Mouse (Mus musculus): Measurements from ENCODE around the gene E2f7. TPM values are rescaled to one million over a fixed set of nuclear protein-coding genes. Genes with fewer than 3 reads are reported as not detected.

Gene E2f7
- polyA plus RNA-seq, 1 experiment from 2014 or later = 9.3 TPM

- Histone ChIP-seq H3K9ac (no peak overlapping the region), H3K4me1 (replicated peaks) (no peaks in the 10 kb centered on the region), H3K4me2 (no peak overlapping the region), H3K27ac (replicated peaks) (no peak overlapping the region), H3K27me3 (no peaks in the 10 kb centered on the region), H3K36me3 (0 out of 2 replicates have a peak, but pooled peaks cover 7% of the 10 kb centered on the region), H3K4me3 (no peak overlapping the region), H3K9me3 (no peaks in the 10 kb centered on the region)
- 77% methylated on average over 12 of the region's 12 CpGs for WGBS
- ATAC-seq (ENCODE audit: low FRiP score, low read depth) = no peak
These were observed 43.0 kb downstream of the E2f7 start for GRCm38 (mm10) chr10:110788049-110788752.

- Histone ChIP-seq H3K27ac (replicated peaks) (no peak overlapping the region), H3K4me2 (no peak overlapping the region), H3K9me3 (no peaks in the 10 kb centered on the region), H3K4me3 (no peak overlapping the region), H3K4me1 (replicated peaks) (0 out of 2 replicates have a peak, but pooled peaks cover under 1% of the 10 kb centered on the region), H3K9ac (no peak overlapping the region), H3K36me3 (0 out of 2 replicates have a peak, but pooled peaks cover 4% of the 10 kb centered on the region), H3K27me3 (no peaks in the 10 kb centered on the region)
- 77% methylated on average over 8 of the region's 8 CpGs for whole genome bisulfite sequencing
- ATAC-seq (ENCODE audit: low FRiP score, low read depth) = no peak
These were observed 44.4 kb downstream of the E2f7 start for GRCm38 (mm10) chr10:110789683-110790082.

GRCm38 (mm10) chr10:110793150-110793787 lies 48.0 kb downstream of the E2f7 start:
- Histone ChIP-seq H3K9ac (no peak overlapping the region), H3K27ac (replicated peaks) (no peak overlapping the region), H3K9me3 (no peaks in the 10 kb centered on the region), H3K27me3 (no peaks in the 10 kb centered on the region), H3K4me2 (no peak overlapping the region), H3K36me3 (no peaks in the 10 kb centered on the region), H3K4me1 (replicated peaks) (peaks cover 4% of the 10 kb centered on the region; the same call in 1 of the 2 replicates), H3K4me3 (no peak overlapping the region)
- no peak for ATAC-seq (ENCODE audit: low FRiP score, low read depth)
- WGBS = 82% methylated on average over 8 of the region's 8 CpGs

GRCm38 (mm10) chr10:110794564-110795205 lies 49.4 kb downstream of the E2f7 start:
- 7% methylated on average over 12 of the region's 12 CpGs for WGBS
- peak overlapping the region; percentile 49 for H3K4me2 ChIP-seq
- H3K4me3 ChIP-seq = peak overlapping the region; percentile 14; the same call in 1 of the 2 replicates
- H3K9ac ChIP-seq = 0 out of 2 replicates have a peak overlapping the region, but pooled peaks have one; percentile 18
- no peaks in the 10 kb centered on the region for H3K36me3 ChIP-seq
- peak; percentile 82 for ATAC-seq (ENCODE audit: low FRiP score, low read depth)
- H3K4me1 ChIP-seq (replicated peaks) = peaks cover 4% of the 10 kb centered on the region; the same call in 1 of the 2 replicates
- H3K27ac ChIP-seq (replicated peaks) = peak overlapping the region; percentile 35
- H3K27me3 ChIP-seq = no peaks in the 10 kb centered on the region
- no peaks in the 10 kb centered on the region for H3K9me3 ChIP-seq

- peak overlapping the region; percentile 35 for H3K27ac ChIP-seq (replicated peaks)
- no peak overlapping the region for H3K9ac ChIP-seq
- H3K4me2 ChIP-seq = peak overlapping the region; percentile 49
- H3K36me3 ChIP-seq = no peaks in the 10 kb centered on the region
- H3K9me3 ChIP-seq = no peaks in the 10 kb centered on the region
- ATAC-seq (ENCODE audit: low FRiP score, low read depth) = no peak
- H3K4me3 ChIP-seq = no peak overlapping the region
- H3K27me3 ChIP-seq = no peaks in the 10 kb centered on the region
- 74% methylated on average over 9 of the region's 9 CpGs for WGBS
- peaks cover 4% of the 10 kb centered on the region; the same call in 1 of the 2 replicates for H3K4me1 ChIP-seq (replicated peaks)
These were observed 50.1 kb downstream of the E2f7 start for GRCm38 (mm10) chr10:110795206-110795796.

- 85% methylated on average over 3 of the region's 3 CpGs for WGBS
- ATAC-seq (ENCODE audit: low FRiP score, low read depth) = no peak
These were observed 56.1 kb downstream of the E2f7 start for GRCm38 (mm10) chr10:110801296-110801695.

GRCm38 (mm10) chr10:110804279-110805024 lies 59.2 kb downstream of the E2f7 start:
- 79% methylated on average over 11 of the region's 11 CpGs for WGBS
- no peak overlapping the region for H3K4me2 ChIP-seq
- no peak overlapping the region for H3K27ac ChIP-seq (replicated peaks)
- H3K27me3 ChIP-seq = no peaks in the 10 kb centered on the region
- H3K4me3 ChIP-seq = no peak overlapping the region
- no peaks in the 10 kb centered on the region for H3K9me3 ChIP-seq
- ATAC-seq (ENCODE audit: low FRiP score, low read depth) = no peak
- no peak overlapping the region for H3K9ac ChIP-seq
- H3K4me1 ChIP-seq (replicated peaks) = no peaks in the 10 kb centered on the region
- H3K36me3 ChIP-seq = no peaks in the 10 kb centered on the region

More at GRCm38 (mm10) chr10:110801296-110801695, 56.1 kb downstream of the E2f7 start:
- no peak overlapping the region for H3K9ac ChIP-seq
- H3K4me3 ChIP-seq = no peak overlapping the region
- no peaks in the 10 kb centered on the region for H3K9me3 ChIP-seq
- no peaks in the 10 kb centered on the region for H3K4me1 ChIP-seq (replicated peaks)
- no peak overlapping the region for H3K27ac ChIP-seq (replicated peaks)
- H3K36me3 ChIP-seq = no peaks in the 10 kb centered on the region
- no peak overlapping the region for H3K4me2 ChIP-seq
- H3K27me3 ChIP-seq = no peaks in the 10 kb centered on the region

- 77% methylated on average over 5 of the region's 5 CpGs for WGBS
- Histone ChIP-seq H3K4me3 (no peak overlapping the region), H3K27me3 (no peaks in the 10 kb centered on the region), H3K9ac (no peak overlapping the region), H3K36me3 (no peaks in the 10 kb centered on the region), H3K27ac (replicated peaks) (no peak overlapping the region), H3K4me1 (replicated peaks) (no peaks in the 10 kb centered on the region), H3K9me3 (no peaks in the 10 kb centered on the region), H3K4me2 (no peak overlapping the region)
- no peak for ATAC-seq (ENCODE audit: low FRiP score, low read depth)
These were observed 59.9 kb downstream of the E2f7 start for GRCm38 (mm10) chr10:110805025-110805740.

- H3K4me3 ChIP-seq = no peak overlapping the region
- no peak overlapping the region for H3K9ac ChIP-seq
- no peak for ATAC-seq (ENCODE audit: low FRiP score, low read depth)
- no peaks in the 10 kb centered on the region for H3K27me3 ChIP-seq
- no peak overlapping the region for H3K27ac ChIP-seq (replicated peaks)
- H3K4me2 ChIP-seq = no peak overlapping the region
- H3K36me3 ChIP-seq = no peaks in the 10 kb centered on the region
- WGBS = 81% methylated on average over 8 of the region's 8 CpGs
- H3K9me3 ChIP-seq = no peaks in the 10 kb centered on the region
- H3K4me1 ChIP-seq (replicated peaks) = no peaks in the 10 kb centered on the region
These were observed 61.2 kb downstream of the E2f7 start for GRCm38 (mm10) chr10:110806471-110806870.

GRCm38 (mm10) chr10:110810528-110810927 lies 65.3 kb downstream of the E2f7 start:
- ATAC-seq (ENCODE audit: low FRiP score, low read depth) = no peak
- no peaks in the 10 kb centered on the region for H3K9me3 ChIP-seq
- no peaks in the 10 kb centered on the region for H3K27me3 ChIP-seq
- no peaks in the 10 kb centered on the region for H3K4me1 ChIP-seq (replicated peaks)
- H3K36me3 ChIP-seq = no peaks in the 10 kb centered on the region
- H3K4me3 ChIP-seq = no peak overlapping the region
- H3K9ac ChIP-seq = no peak overlapping the region
- no peak overlapping the region for H3K27ac ChIP-seq (replicated peaks)
- H3K4me2 ChIP-seq = no peak overlapping the region
- WGBS = 55% methylated on average over 2 of the region's 2 CpGs
